Mouse (Mus musculus) intestine, embryonic 15.5 days (tissue): Measurements from ENCODE around the gene Kansl3. TPM values are rescaled to one million over a fixed set of nuclear protein-coding genes. Genes with fewer than 3 reads are reported as not detected.

Experiments used
- ATAC-seq: fragments of 200-750 bp; cut with Nextera tagmentation; 2 replicates; pipeline ENCODE4 v1.8.0; 2017; ENCODE audit warnings: moderate TSS enrichment, moderate library complexity
- H3K27ac ChIP-seq: fragments of 300-500 bp; sonication (generic); 2 replicates; pipeline ENCODE4 v1.5.1; 2015; ENCODE audit warnings: mild to moderate bottlenecking, inconsistent platforms
- H3K27me3 ChIP-seq: fragments of 300-500 bp; sonication (generic); replicated peaks from 2 replicates; pipeline ENCODE4 v1.6.1; 2015; ENCODE audit warnings: inconsistent platforms
- H3K36me3 ChIP-seq: fragments of 300-500 bp; sonication (generic); 2 replicates; pipeline ENCODE4 v1.6.1; 2015; ENCODE audit warnings: inconsistent platforms
- H3K4me1 ChIP-seq: fragments of 300-500 bp; sonication (generic); replicated peaks from 2 replicates; pipeline ENCODE4 v1.6.1; 2015; ENCODE audit warnings: inconsistent platforms
- H3K4me2 ChIP-seq: fragments of 300-500 bp; sonication (generic); replicated peaks from 2 replicates; pipeline ENCODE4 v1.6.1; 2015; ENCODE audit warnings: mild to moderate bottlenecking, inconsistent platforms
- H3K4me3 ChIP-seq: fragments of 300-500 bp; sonication (generic); replicated peaks from 2 replicates; pipeline ENCODE4 v1.5.1; 2015; ENCODE audit warnings: inconsistent platforms
- H3K9ac ChIP-seq: fragments of 300-500 bp; sonication (generic); 2 replicates; pipeline ENCODE4 v1.6.1; 2015; ENCODE audit warnings: inconsistent platforms
- H3K9me3 ChIP-seq: fragments of 300-500 bp; sonication (generic); 2 replicates; pipeline ENCODE4 v1.6.1; 2016; ENCODE audit warnings: inconsistent platforms
- WGBS: fragments of 180-500 bp; shearing (Covaris S2); methylation state at CpG from one replicate; pipeline ENCODE4 v1.1.7; 2015; 5-methylcytosine and 5-hydroxymethylcytosine counted together
- polyA plus RNA-seq: library from polyadenylated mRNA; unstranded; fragments of >200 nt; fragmentation: Nextera tagmentation; extraction: Ambion mirVana; gene quantifications from 2 replicates; pipeline ENCODE4 v1.2.1, GENCODE M21; 2015

Gene Kansl3
- polyA plus RNA-seq, 1 experiment from 2014 or later = 32.2 TPM

DNA sequence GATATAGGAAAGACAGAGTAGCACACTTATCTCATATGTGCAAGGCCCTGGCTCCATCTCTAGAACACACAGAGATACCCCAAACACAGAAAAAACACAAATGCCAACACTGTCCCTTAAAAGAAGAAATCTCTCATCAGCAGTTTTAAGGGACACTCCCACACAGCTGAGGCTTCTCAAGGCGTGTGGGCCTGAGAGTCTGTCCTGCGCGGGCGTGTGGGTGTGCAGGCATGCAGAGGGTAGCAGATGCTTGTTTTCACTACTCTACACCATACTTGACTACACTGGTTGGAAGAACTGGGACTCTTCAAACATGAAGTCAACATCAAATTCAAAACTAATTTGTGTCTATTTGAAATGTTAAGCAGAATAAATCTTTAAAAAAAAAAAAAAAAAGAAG, 16.6 kb downstream of the Kansl3 start:
- no peaks in the 10 kb centered on the region; the same call in 1 of the 2 replicates for H3K4me1 ChIP-seq
- 90% methylated on average over 4 of the region's 4 CpGs for WGBS
- no peak overlapping the region for H3K4me2 ChIP-seq
- H3K9me3 ChIP-seq = no peaks in the 10 kb centered on the region
- ATAC-seq = no peak
- no peak overlapping the region for H3K4me3 ChIP-seq
- H3K36me3 ChIP-seq = peaks cover 58% of the 10 kb centered on the region
- H3K27ac ChIP-seq = no peak overlapping the region
- H3K27me3 ChIP-seq = no peaks in the 10 kb centered on the region
- H3K9ac ChIP-seq = no peak overlapping the region

DNA sequence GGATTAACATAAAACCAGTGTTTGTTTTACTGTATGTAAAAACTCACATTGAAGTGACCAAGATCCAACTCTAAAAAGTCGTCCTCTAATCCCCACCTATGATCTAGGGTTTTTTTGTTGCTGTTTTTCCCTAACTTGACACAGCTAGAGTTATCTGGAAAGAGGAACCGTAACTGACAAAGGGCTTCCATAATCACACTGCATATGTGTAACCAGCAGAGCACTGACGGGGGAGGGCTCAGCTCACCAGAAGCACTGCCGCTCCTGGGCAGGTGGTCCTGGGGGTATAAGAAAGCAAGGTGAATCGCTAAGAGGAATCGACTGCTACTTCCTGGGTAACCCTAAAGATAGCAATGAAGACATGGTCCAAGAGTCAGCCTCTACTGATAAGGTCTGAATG, 26.4 kb downstream of the Kansl3 start:
- Histone ChIP-seq H3K4me3 (no peak overlapping the region), H3K4me2 (no peak overlapping the region), H3K36me3 (peaks cover 58% of the 10 kb centered on the region), H3K27me3 (no peaks in the 10 kb centered on the region), H3K4me1 (no peaks in the 10 kb centered on the region), H3K9ac (no peak overlapping the region), H3K27ac (no peak overlapping the region), H3K9me3 (no peaks in the 10 kb centered on the region)
- 92% methylated on average over 6 of the region's 6 CpGs for WGBS
- ATAC-seq = no peak

DNA sequence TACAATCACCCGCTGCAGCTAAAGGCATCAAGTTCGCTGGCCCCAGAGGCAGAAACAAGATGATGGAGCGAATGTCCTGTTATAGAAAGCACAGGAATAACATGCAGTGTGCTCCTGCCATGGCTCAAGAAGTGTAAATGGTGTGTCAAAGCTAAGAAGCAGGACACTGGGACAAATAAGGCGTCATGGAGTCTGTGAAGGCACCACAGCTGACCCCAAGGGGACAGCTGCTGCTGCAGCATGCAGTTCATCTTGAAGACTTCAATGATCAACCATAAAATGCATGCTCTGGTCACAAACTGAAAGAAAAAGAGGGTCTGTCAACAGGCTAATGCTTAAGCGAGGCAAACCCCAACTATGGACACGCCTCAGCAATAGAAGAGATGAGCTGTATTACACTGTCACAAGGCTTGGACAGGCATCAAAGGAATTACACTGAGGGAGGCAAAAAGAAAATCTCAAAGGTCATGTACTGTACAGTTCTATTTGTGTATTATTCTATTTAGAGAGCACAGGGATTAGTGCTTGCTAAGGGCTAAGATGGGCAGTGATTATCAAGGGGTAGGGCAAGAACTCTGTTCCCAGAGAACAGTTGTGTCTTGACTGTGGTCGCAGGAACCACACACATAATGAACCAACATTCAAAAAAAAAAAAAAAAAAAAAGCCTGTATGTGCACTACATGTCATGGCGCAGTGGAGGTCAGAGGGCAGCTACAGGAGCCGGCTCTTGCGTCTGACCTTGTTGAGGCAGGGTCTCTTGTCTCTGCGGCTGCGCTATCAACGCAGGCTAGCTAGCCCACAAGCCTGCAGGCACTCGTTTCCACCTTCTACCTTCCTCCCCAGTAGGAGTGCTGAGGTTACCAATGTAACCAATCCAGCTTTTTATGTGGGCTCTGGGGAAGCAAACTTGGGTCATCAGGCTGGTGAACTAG, 35.8 kb downstream of the Kansl3 start:
- Histone ChIP-seq H3K36me3 (peaks cover 23% of the 10 kb centered on the region), H3K9ac (no peak overlapping the region), H3K4me2 (no peak overlapping the region), H3K27me3 (no peaks in the 10 kb centered on the region), H3K4me1 (no peaks in the 10 kb centered on the region), H3K9me3 (no peaks in the 10 kb centered on the region), H3K4me3 (no peak overlapping the region), H3K27ac (0 out of 2 replicates have a peak overlapping the region, but pooled peaks have one; percentile 17)
- ATAC-seq = peak; percentile 58; the same call in 1 of the 2 replicates
- WGBS = 80% methylated on average over 14 of the region's 14 CpGs

DNA sequence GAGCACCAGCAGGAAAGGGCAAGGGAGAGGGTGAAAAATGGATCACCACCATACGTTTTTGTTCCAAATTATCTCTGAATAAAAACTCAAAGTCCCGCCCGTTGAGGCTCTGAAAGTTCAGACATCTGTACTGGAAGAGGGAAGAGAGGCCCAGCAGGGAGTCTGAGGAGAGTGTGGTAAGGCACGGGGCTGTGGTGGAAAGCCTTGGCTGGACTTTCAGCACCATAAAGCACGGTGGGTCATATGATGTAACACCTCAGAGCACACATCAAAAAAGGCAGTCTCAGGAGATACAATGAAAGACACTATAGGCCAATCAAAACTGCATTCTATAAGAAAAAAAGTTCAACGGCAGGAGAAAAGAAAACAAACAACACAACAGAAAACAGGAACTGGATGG, 37.2 kb downstream of the Kansl3 start:
- H3K4me2 ChIP-seq = no peak overlapping the region
- H3K9me3 ChIP-seq = no peaks in the 10 kb centered on the region
- no peak overlapping the region for H3K4me3 ChIP-seq
- no peaks in the 10 kb centered on the region for H3K4me1 ChIP-seq
- peak; percentile 46; the same call in 1 of the 2 replicates for ATAC-seq
- no peak overlapping the region for H3K27ac ChIP-seq
- no peaks in the 10 kb centered on the region for H3K27me3 ChIP-seq
- no peak overlapping the region for H3K9ac ChIP-seq
- peaks cover 11% of the 10 kb centered on the region for H3K36me3 ChIP-seq
- 72% methylated on average over 6 of the region's 6 CpGs for WGBS

DNA sequence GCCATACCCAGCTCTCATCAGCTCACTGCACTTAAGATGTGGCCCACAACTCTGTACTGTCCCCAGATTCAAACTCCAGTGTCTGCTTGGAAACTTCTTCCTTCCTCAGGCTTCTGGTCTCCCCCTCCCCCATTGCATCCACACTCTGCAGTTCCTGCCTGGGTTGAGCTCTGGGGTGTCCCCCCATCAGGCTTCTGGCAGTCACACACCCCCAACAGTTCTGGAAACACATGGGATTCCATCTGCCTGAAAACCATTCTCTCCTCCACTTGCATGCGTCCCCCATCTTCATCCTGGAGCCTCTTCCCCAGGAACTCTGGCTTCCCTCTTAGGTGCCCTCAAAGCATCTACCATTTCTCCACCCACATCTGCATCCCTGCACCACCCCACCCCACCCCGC, 42.2 kb downstream of the Kansl3 start:
- Histone ChIP-seq H3K27me3 (no peaks in the 10 kb centered on the region), H3K4me1 (peaks cover 7% of the 10 kb centered on the region), H3K9ac (no peak overlapping the region), H3K36me3 (no peaks in the 10 kb centered on the region), H3K4me3 (no peak overlapping the region), H3K4me2 (no peak overlapping the region), H3K9me3 (no peaks in the 10 kb centered on the region), H3K27ac (no peak overlapping the region)
- 85% methylated on average over 2 of the region's 2 CpGs for WGBS
- ATAC-seq = no peak

DNA sequence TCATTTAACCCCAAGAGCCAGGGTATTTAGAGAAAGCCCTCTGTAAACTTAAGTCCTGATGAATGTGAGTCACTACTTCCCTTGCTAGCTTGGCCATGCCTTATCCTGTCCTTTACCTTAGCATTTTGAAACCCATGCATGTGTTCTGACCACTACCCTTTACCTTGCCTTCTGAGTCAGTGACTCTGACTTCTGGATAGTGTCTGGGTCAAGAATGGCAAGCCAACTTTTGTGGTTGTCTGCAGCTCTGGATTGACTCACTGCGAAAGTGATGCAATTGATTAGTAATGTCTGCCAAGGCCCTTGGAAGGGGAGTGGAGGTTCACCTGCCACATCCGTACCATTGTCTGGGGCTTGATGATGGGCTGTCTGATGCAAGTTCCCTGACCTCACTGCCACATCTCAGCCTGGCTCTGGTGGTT, 43.1 kb downstream of the Kansl3 start:
- Histone ChIP-seq H3K4me3 (no peak overlapping the region), H3K9me3 (no peaks in the 10 kb centered on the region), H3K9ac (no peak overlapping the region), H3K4me2 (no peak overlapping the region), H3K4me1 (peaks cover 7% of the 10 kb centered on the region), H3K27me3 (no peaks in the 10 kb centered on the region), H3K27ac (no peak overlapping the region), H3K36me3 (no peaks in the 10 kb centered on the region)
- ATAC-seq = no peak
- WGBS = 93% methylated on average over 2 of the region's 2 CpGs

DNA sequence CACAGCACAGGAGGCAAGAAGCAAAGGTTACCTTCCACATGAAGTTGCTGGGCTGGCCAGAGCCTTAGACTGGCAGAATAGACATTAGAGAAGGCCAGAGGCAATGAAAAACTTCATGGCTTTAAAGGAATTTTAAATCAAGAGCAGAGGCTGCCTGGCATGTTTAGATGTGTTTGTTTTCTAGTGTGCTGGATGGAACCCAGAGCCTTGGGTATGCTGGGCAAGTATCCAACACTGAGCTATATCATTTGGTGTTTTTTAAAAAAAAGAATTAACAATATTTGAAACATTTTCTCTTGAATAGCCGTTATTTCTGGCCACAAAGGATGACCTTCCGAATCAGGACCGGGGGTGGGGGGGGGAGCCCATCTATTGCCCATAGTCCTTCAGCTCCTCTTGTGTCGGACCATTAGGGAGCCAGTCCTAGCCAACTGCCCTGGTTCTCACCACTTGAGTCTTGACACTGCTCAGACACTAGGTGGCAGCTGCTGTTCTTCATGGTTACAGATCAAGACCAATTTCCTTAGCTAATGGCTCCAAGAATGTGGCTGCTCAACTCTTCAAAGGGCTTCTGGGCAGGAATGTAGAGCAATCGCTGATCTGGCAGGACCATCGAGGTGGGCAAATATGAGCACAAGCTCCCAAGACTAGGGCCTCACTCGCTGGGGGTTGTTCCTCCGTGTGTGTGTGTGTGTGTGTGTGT, 45.1 kb downstream of the Kansl3 start:
- H3K27ac ChIP-seq = no peak overlapping the region
- WGBS = 34% methylated on average over 8 of the region's 8 CpGs

DNA sequence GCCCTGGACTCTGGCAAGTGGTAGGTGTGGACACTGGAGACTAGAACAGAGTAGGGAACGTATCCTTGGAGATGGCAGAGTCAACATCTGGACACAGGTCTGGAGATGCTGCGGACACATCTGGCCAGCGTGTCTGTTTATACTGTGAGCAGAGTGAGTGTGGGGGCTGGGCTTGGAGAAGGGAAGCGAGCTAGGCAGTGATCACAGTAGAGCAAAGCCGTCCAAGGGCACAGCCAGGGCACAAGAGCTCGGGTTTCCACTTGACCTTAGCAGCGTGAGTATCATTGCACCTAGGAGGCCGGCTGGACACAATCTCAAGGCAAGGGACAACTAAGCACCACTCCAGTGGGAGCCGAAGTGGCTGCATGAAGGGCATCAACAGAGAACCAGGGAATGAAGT, 45.9 kb downstream of the Kansl3 start:
- H3K4me2 ChIP-seq = no peak overlapping the region
- no peaks in the 10 kb centered on the region for H3K36me3 ChIP-seq
- H3K4me1 ChIP-seq = peaks cover 7% of the 10 kb centered on the region
- 42% methylated on average over 9 of the region's 9 CpGs for WGBS
- H3K9me3 ChIP-seq = no peaks in the 10 kb centered on the region
- ATAC-seq = peak; percentile 21; the same call in 1 of the 2 replicates
- H3K4me3 ChIP-seq = no peak overlapping the region
- no peak overlapping the region for H3K27ac ChIP-seq
- no peaks in the 10 kb centered on the region for H3K27me3 ChIP-seq
- no peak overlapping the region for H3K9ac ChIP-seq

More for the DNA sequence above, 45.1 kb downstream of the Kansl3 start:
- no peak overlapping the region for H3K9ac ChIP-seq
- no peak overlapping the region for H3K4me3 ChIP-seq
- ATAC-seq = peak; percentile 77
- H3K4me2 ChIP-seq = no peak overlapping the region
- no peaks in the 10 kb centered on the region for H3K9me3 ChIP-seq
- H3K27me3 ChIP-seq = no peaks in the 10 kb centered on the region
- no peaks in the 10 kb centered on the region for H3K36me3 ChIP-seq
- peaks cover 7% of the 10 kb centered on the region for H3K4me1 ChIP-seq

DNA sequence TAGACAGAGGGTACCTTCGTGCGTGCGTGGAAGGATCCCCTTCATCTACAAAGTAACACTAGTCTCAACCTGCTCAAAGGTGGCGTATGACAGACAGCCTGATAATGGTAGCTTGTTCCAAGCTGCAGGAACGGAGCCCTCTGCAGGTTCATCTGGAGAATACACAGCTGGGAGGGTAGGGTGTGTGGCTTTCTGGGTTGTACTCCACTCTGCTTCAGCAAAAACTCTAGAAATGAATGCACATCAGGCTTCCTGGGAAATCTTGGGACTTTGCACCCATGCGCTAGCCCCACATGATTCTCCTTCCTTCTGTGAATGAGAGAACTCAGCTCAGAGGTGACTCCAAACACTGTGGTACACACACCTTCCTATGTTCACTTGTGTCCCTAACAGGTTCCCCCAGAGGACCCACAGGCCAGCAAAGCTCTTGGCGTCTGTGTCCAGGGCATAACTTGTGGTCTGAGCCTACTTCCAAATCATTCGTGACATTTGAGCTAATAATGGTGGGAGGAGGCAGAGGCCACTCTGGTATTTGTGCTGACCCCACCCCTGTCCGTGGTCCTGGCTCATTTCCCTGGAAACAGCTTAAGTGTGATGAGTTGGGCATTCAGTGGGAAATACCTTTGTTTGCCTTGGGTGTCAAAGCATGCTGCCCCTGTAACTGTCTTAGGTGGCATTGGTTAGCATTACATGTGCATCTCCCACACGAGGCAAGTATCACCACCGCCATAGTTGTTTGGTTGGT, 47.0 kb downstream of the Kansl3 start:
- no peaks in the 10 kb centered on the region for H3K9me3 ChIP-seq
- H3K9ac ChIP-seq = no peak overlapping the region
- no peak overlapping the region for H3K4me2 ChIP-seq
- peaks cover 7% of the 10 kb centered on the region for H3K4me1 ChIP-seq
- H3K27ac ChIP-seq = no peak overlapping the region
- H3K27me3 ChIP-seq = no peaks in the 10 kb centered on the region
- WGBS = 72% methylated on average over 11 of the region's 11 CpGs
- H3K36me3 ChIP-seq = no peaks in the 10 kb centered on the region
- no peak for ATAC-seq
- H3K4me3 ChIP-seq = no peak overlapping the region

DNA sequence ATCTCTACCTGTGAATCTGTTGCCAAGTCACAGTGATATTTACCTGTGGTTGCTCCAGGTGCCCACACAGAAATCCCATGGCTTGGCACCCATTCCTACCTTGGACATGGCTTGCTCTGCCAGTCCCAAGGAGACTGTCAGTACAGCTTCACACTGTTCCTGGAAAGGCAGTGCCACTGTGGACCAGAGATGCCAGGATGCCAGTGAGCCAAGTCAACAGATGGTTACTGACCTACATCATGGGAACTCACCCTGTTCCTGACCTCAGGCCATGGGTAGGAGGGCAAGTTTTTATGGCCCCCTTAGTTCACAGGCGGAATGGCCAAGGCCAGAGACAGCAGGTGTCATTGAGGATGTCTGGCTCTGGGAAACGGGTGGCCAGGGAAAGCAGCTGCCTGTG, 47.8 kb downstream of the Kansl3 start:
- H3K27ac ChIP-seq = no peak overlapping the region

DNA sequence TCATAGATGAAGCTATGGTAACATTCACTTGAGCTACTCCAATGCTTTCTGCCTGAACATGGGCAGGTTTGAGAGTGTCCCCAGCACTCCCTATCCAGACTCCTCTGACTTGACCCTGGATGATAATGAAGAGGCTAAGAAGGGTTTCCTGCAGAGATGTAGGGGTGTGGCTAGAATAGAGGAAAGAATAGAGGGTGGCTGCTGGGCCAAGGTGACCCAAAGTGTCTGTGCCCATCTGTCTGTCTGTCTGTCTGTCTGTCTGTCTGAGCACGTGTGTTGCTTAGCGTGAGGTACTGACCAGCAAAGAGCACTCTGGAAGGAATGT, 53.2 kb downstream of the Kansl3 start:
- 84% methylated on average over 2 of the region's 2 CpGs for WGBS
- Histone ChIP-seq H3K9ac (no peak overlapping the region), H3K27ac (no peak overlapping the region), H3K4me2 (no peak overlapping the region), H3K4me3 (no peak overlapping the region), H3K27me3 (no peaks in the 10 kb centered on the region), H3K9me3 (no peaks in the 10 kb centered on the region), H3K36me3 (no peaks in the 10 kb centered on the region), H3K4me1 (no peaks in the 10 kb centered on the region)
- ATAC-seq = no peak

More for the DNA sequence above, 47.8 kb downstream of the Kansl3 start:
- Histone ChIP-seq H3K4me1 (peaks cover 7% of the 10 kb centered on the region), H3K9me3 (no peaks in the 10 kb centered on the region), H3K27me3 (no peaks in the 10 kb centered on the region), H3K9ac (no peak overlapping the region), H3K36me3 (no peaks in the 10 kb centered on the region), H3K4me2 (no peak overlapping the region), H3K4me3 (no peak overlapping the region)
- ATAC-seq = no peak
- WGBS = 84% methylated on average over 2 of the region's 2 CpGs
